Mouse (Mus musculus) brain, embryonic 14.5 days (tissue): ENCODE results near the gene Nrxn1.

Experiments used
- CTCF ChIP-seq: fragments of 200-500 bp; IDR thresholded peaks from 2 replicates; pipeline ENCODE4 v1.5.1; 2012; ENCODE audit warnings: inconsistent platforms, mild to moderate bottlenecking, moderate library complexity, borderline replicate concordance; ENCODE audit not compliant: insufficient read depth, insufficient read length; ENCODE audit errors: extremely low read depth
- POLR2A ChIP-seq: fragments of 200-500 bp; IDR thresholded peaks from 2 replicates; pipeline ENCODE4 v1.6.1; 2012; ENCODE audit warnings: mild to moderate bottlenecking, inconsistent platforms, borderline replicate concordance; ENCODE audit not compliant: poor library complexity, insufficient read depth, insufficient read length, severe bottlenecking; ENCODE audit errors: extremely low read depth

- no peak for TF ChIP-seq CTCF
- TF ChIP-seq POLR2A, result no peak
These were observed 820.6 kb downstream of the Nrxn1 start for GRCm38 (mm10) chr17:90272225-90272624.
